Mouse (Mus musculus) embryonic facial prominence, embryonic 15.5 days (tissue): Measurements from ENCODE around the gene Krtap19-1. TPM values are rescaled to one million over a fixed set of nuclear protein-coding genes. Genes with fewer than 3 reads are reported as not detected.

ENCODE experiments used
- ATAC-seq: fragments of 200-750 bp; cut with Nextera tagmentation; 2 replicates; pipeline ENCODE4 v1.8.0; 2017; ENCODE audit warnings: low read depth, moderate TSS enrichment; ENCODE audit not compliant: insufficient number of reproducible peaks, low FRiP score, low TSS enrichment
- H3K27ac ChIP-seq: fragments of 300-500 bp; sonication (generic); replicated peaks from 2 replicates; pipeline ENCODE4 v1.5.1; 2015; ENCODE audit warnings: mild to moderate bottlenecking, inconsistent platforms
- H3K27me3 ChIP-seq: fragments of 300-500 bp; sonication (generic); 2 replicates; pipeline ENCODE4 v1.6.1; 2015; ENCODE audit warnings: inconsistent platforms
- H3K36me3 ChIP-seq: fragments of 300-500 bp; sonication (generic); 2 replicates; pipeline ENCODE4 v1.6.1; 2015; ENCODE audit warnings: mild to moderate bottlenecking, inconsistent platforms
- H3K4me1 ChIP-seq: fragments of 300-500 bp; sonication (generic); 2 replicates; pipeline ENCODE4 v1.6.1; 2015; ENCODE audit warnings: inconsistent platforms
- H3K4me2 ChIP-seq: fragments of 300-500 bp; sonication (generic); replicated peaks from 2 replicates; pipeline ENCODE4 v1.6.1; 2015; ENCODE audit warnings: mild to moderate bottlenecking, inconsistent platforms
- H3K4me3 ChIP-seq: fragments of 300-500 bp; sonication (generic); replicated peaks from 2 replicates; pipeline ENCODE4 v1.5.1; 2015; ENCODE audit warnings: mild to moderate bottlenecking, inconsistent platforms
- H3K9ac ChIP-seq: fragments of 300-500 bp; sonication (generic); 2 replicates; pipeline ENCODE4 v1.6.1; 2015; ENCODE audit warnings: inconsistent platforms
- H3K9me3 ChIP-seq: fragments of 300-500 bp; sonication (generic); replicated peaks from 2 replicates; pipeline ENCODE4 v1.6.1; 2016; ENCODE audit warnings: inconsistent platforms
- WGBS: fragments of 180-500 bp; shearing (Covaris S2); methylation state at CpG from one replicate; pipeline ENCODE4 v1.1.7; 2015; 5-methylcytosine and 5-hydroxymethylcytosine counted together
- polyA plus RNA-seq: library from polyadenylated mRNA; unstranded; fragments of >200 nt; fragmentation: Nextera tagmentation; extraction: Ambion mirVana; gene quantifications from 2 replicates; pipeline ENCODE4 v1.2.1, GENCODE M21; 2015

The Krtap19-1 gene
- polyA plus RNA-seq: not detected in 2 replicates

- ATAC-seq: no peak
- no peak within 1 kb of the TSS for H3K27ac ChIP-seq
- no peaks in the 10 kb centered on the region for H3K36me3 ChIP-seq
- no peak within 1 kb of the TSS for H3K9ac ChIP-seq
- no peak within 1 kb of the TSS for H3K4me2 ChIP-seq
- no peaks in the 10 kb centered on the region for H3K27me3 ChIP-seq
- 80% methylated on average over 6 of the region's 6 CpGs for WGBS
- H3K4me3 ChIP-seq: no peak within 1 kb of the TSS
- no peaks in the 10 kb centered on the region for H3K9me3 ChIP-seq
- H3K4me1 ChIP-seq: no peaks in the 10 kb centered on the region
Observed at GRCm38 (mm10) chr16:88869311-88869710, at the start of gene Krtap19-1. Gene Krtap19-1, minus strand, starts transcription at chr16:88869411.

- Histone ChIP-seq H3K4me3 (no peak within 1 kb of the TSS), H3K9me3 (no peaks in the 10 kb centered on the region), H3K36me3 (no peaks in the 10 kb centered on the region), H3K4me2 (no peak within 1 kb of the TSS), H3K27ac (no peak within 1 kb of the TSS), H3K27me3 (no peaks in the 10 kb centered on the region), H3K9ac (no peak within 1 kb of the TSS), H3K4me1 (no peaks in the 10 kb centered on the region)
- ATAC-seq: no peak
- WGBS: 89% methylated on average over 6 of the region's 6 CpGs
Observed at GRCm38 (mm10) chr16:88896357-88896756, 27.1 kb upstream of the Krtap19-1 start, which contains the start of gene Krtap19-5. Gene Krtap19-5, minus strand, starts transcription at chr16:88896457.

- Histone ChIP-seq H3K9me3 (no peaks in the 10 kb centered on the region), H3K4me1 (no peaks in the 10 kb centered on the region), H3K4me3 (no peak overlapping the region), H3K4me2 (no peak overlapping the region), H3K9ac (no peak overlapping the region), H3K27ac (no peak overlapping the region), H3K27me3 (no peaks in the 10 kb centered on the region), H3K36me3 (no peaks in the 10 kb centered on the region)
- 77% methylated on average over 6 of the region's 6 CpGs for WGBS
- ATAC-seq: no peak
Observed at GRCm38 (mm10) chr16:88886870-88887269, 17.7 kb upstream of the Krtap19-1 start.

GRCm38 (mm10) chr16:88884989-88885388 lies 15.8 kb upstream of the Krtap19-1 start, which contains the start of gene Krtap19-4:
Gene Krtap19-4, minus strand, starts transcription at chr16:88885089.
- Histone ChIP-seq H3K4me3 (no peak within 1 kb of the TSS), H3K9ac (no peak within 1 kb of the TSS), H3K9me3 (no peaks in the 10 kb centered on the region), H3K4me1 (no peaks in the 10 kb centered on the region), H3K27ac (no peak within 1 kb of the TSS), H3K36me3 (no peaks in the 10 kb centered on the region), H3K27me3 (no peaks in the 10 kb centered on the region), H3K4me2 (no peak within 1 kb of the TSS)
- WGBS: 85% methylated on average over 5 of the region's 5 CpGs
- ATAC-seq: no peak

GRCm38 (mm10) chr16:88877938-88878337 lies 8.7 kb upstream of the Krtap19-1 start, which contains the start of gene Krtap19-3:
Gene Krtap19-3, minus strand, starts transcription at chr16:88878038.
- Histone ChIP-seq H3K9ac (no peak within 1 kb of the TSS), H3K27me3 (no peaks in the 10 kb centered on the region), H3K4me3 (no peak within 1 kb of the TSS), H3K27ac (no peak within 1 kb of the TSS), H3K9me3 (no peaks in the 10 kb centered on the region), H3K36me3 (no peaks in the 10 kb centered on the region), H3K4me2 (no peak within 1 kb of the TSS), H3K4me1 (no peaks in the 10 kb centered on the region)
- ATAC-seq: no peak
- 94% methylated on average over 2 of the region's 2 CpGs for WGBS

- Histone ChIP-seq H3K4me2 (no peak within 1 kb of the TSS), H3K27me3 (no peaks in the 10 kb centered on the region), H3K9me3 (no peaks in the 10 kb centered on the region), H3K4me3 (no peak within 1 kb of the TSS), H3K9ac (no peak within 1 kb of the TSS), H3K36me3 (no peaks in the 10 kb centered on the region), H3K27ac (no peak within 1 kb of the TSS), H3K4me1 (no peaks in the 10 kb centered on the region)
- 89% methylated on average over 3 of the region's 3 CpGs for WGBS
- ATAC-seq: no peak
Observed at GRCm38 (mm10) chr16:88874169-88874568, 5.0 kb upstream of the Krtap19-1 start, which contains the start of gene Krtap19-2. Gene Krtap19-2, minus strand, starts transcription at chr16:88874269.

GRCm38 (mm10) chr16:88864887-88865407 lies 4.3 kb downstream of the Krtap19-1 start:
- no peaks in the 10 kb centered on the region for H3K36me3 ChIP-seq
- H3K27ac ChIP-seq: no peak overlapping the region
- H3K4me3 ChIP-seq: no peak overlapping the region
- no peaks in the 10 kb centered on the region for H3K4me1 ChIP-seq
- no peak overlapping the region for H3K9ac ChIP-seq
- no peaks in the 10 kb centered on the region for H3K27me3 ChIP-seq
- H3K4me2 ChIP-seq: no peak overlapping the region
- H3K9me3 ChIP-seq: no peaks in the 10 kb centered on the region
- ATAC-seq: no peak
- WGBS: 87% methylated on average over 4 of the region's 4 CpGs

- Histone ChIP-seq H3K36me3 (no peaks in the 10 kb centered on the region), H3K4me1 (no peaks in the 10 kb centered on the region), H3K9ac (no peak overlapping the region), H3K9me3 (no peaks in the 10 kb centered on the region), H3K4me2 (no peak overlapping the region), H3K4me3 (no peak overlapping the region), H3K27ac (no peak overlapping the region), H3K27me3 (no peaks in the 10 kb centered on the region)
- 12% methylated on average over 5 of the region's 5 CpGs for WGBS
- ATAC-seq: no peak
Observed at GRCm38 (mm10) chr16:88851450-88851849, 17.8 kb downstream of the Krtap19-1 start.

GRCm38 (mm10) chr16:88848558-88848957 lies 20.7 kb downstream of the Krtap19-1 start:
- Histone ChIP-seq H3K27me3 (no peaks in the 10 kb centered on the region), H3K4me3 (no peak overlapping the region)
- WGBS: 83% methylated on average over 4 of the region's 4 CpGs

GRCm38 (mm10) chr16:88847363-88847762 lies 21.8 kb downstream of the Krtap19-1 start:
- no peaks in the 10 kb centered on the region for H3K36me3 ChIP-seq
- H3K4me3 ChIP-seq: no peak overlapping the region
- 96% methylated on average over 1 of the region's 1 CpGs for WGBS
- H3K27ac ChIP-seq: no peak overlapping the region
- H3K9me3 ChIP-seq: no peaks in the 10 kb centered on the region
- ATAC-seq: no peak
- no peak overlapping the region for H3K9ac ChIP-seq
- H3K4me1 ChIP-seq: no peaks in the 10 kb centered on the region
- no peaks in the 10 kb centered on the region for H3K27me3 ChIP-seq
- H3K4me2 ChIP-seq: no peak overlapping the region

More at GRCm38 (mm10) chr16:88848558-88848957, 20.7 kb downstream of the Krtap19-1 start:
- Histone ChIP-seq H3K4me1 (no peaks in the 10 kb centered on the region), H3K9me3 (no peaks in the 10 kb centered on the region), H3K27ac (no peak overlapping the region), H3K36me3 (no peaks in the 10 kb centered on the region), H3K9ac (no peak overlapping the region), H3K4me2 (no peak overlapping the region)
- no peak for ATAC-seq

- no peak for ATAC-seq
- Histone ChIP-seq H3K9ac (no peak overlapping the region), H3K27ac (no peak overlapping the region), H3K36me3 (no peaks in the 10 kb centered on the region), H3K4me2 (no peak overlapping the region), H3K4me3 (no peak overlapping the region), H3K27me3 (no peaks in the 10 kb centered on the region), H3K9me3 (no peaks in the 10 kb centered on the region), H3K4me1 (no peaks in the 10 kb centered on the region)
- 29% methylated on average over 3 of the region's 3 CpGs for WGBS
Observed at GRCm38 (mm10) chr16:88826978-88827377, 42.2 kb downstream of the Krtap19-1 start.

- WGBS: 30% methylated on average over 9 of the region's 9 CpGs
- ATAC-seq: no peak
- H3K4me2 ChIP-seq: no peak within 1 kb of the TSS
- no peak within 1 kb of the TSS for H3K27ac ChIP-seq
- no peaks in the 10 kb centered on the region for H3K9me3 ChIP-seq
- H3K9ac ChIP-seq: no peak within 1 kb of the TSS
- no peaks in the 10 kb centered on the region for H3K27me3 ChIP-seq
- H3K36me3 ChIP-seq: no peaks in the 10 kb centered on the region
- H3K4me3 ChIP-seq: no peak within 1 kb of the TSS
- no peaks in the 10 kb centered on the region for H3K4me1 ChIP-seq
Observed at GRCm38 (mm10) chr16:88826095-88826652, 43.0 kb downstream of the Krtap19-1 start, which contains the start of gene Krtap14. Gene Krtap14, minus strand, starts transcription at chr16:88826145.
